Mouse (Mus musculus): ENCODE measurements around the gene Anp32e. TPM values are rescaled to one million over a fixed set of nuclear protein-coding genes. Genes with fewer than 3 reads are reported as not detected.
"Not testable (repeated sequence)": the region's sequence is repeated elsewhere in the genome, so short reads cannot be mapped to it uniquely, and the experiment has no call there.

Gene Anp32e
- total RNA-seq, 2 experiments from 2014 or later, result 78.9 to 80.6 TPM

DNA sequence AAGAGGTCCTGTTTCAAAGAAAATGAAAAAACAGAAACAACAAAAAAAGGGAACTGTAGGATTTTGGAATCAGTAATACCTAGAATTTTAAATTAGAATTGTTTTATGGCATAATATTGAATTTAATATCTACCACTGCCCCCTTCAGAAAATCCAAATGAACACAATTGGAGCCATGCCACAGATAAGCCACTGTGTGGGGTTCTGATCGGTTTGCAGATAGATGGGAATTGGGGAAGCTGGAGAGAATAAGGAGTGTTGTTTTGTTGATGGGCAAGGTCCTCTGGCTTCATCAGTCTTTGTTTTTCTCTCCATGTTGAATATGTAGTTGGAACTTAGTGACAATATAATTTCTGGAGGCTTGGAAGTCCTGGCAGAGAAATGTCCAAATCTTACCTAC lies 5.4 kb downstream of the Anp32e start:
- no peak for TF ChIP-seq CTCF (conservative IDR thresholded peaks at IDR 0.05)
- no peak for DNase-seq (ENCODE audit: low spot score in 2 of 2)
- no peak overlapping the region for H3K4me3 ChIP-seq
- no peak overlapping the region for H3K27ac ChIP-seq

DNA sequence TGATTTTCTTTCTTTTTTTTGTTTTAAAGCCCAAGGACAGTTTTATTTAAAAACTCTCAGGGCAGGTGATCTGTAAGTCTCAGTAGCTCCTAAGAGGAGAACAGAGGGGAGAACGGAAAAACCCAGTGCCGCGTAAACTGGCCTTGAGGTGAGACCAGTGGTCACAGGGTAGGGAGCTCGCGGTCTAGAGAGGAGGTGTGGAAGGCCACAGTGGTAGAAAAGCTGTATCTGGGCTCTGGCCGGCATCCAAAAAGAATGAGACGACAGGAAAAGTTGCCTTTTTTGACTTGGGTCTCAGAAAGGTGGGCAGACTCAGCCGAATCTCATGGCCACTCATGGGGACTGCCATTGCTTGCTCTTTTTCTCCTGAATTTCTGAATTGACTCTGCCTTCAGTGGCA lies 9.2 kb downstream of the Anp32e start:
- no peak for DNase-seq (ENCODE audit: low spot score in 2 of 2)
- Histone ChIP-seq H3K27ac (no peak overlapping the region), H3K4me3 (no peak overlapping the region)
- no peak for TF ChIP-seq CTCF (conservative IDR thresholded peaks at IDR 0.05)

DNA sequence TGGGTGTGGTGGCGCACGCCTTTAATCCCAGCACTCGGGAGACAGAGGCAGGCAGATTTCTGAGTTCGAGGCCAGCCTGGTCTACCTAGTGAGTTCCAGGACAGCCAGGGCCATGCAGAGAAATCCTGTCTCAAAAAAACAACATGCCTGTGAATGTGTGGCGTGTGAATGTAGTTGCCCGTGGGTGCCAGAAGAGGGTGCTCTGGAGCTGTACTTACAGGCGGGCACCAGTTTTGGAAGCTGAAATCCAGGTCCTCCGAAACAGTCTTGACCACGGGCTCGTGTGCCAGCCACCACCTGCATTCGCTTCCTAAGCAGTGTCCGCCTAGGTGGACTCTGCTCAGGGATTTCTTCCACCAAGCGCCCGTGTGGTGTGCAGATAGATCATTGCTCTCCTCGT lies 9.8 kb downstream of the Anp32e start:
- peak; percentile 61 for TF ChIP-seq CTCF (conservative IDR thresholded peaks at IDR 0.05)
- Histone ChIP-seq H3K27ac (no peak overlapping the region), H3K4me3 (no peak overlapping the region)
- DNase-seq (ENCODE audit: low spot score in 2 of 2), result no peak

DNA sequence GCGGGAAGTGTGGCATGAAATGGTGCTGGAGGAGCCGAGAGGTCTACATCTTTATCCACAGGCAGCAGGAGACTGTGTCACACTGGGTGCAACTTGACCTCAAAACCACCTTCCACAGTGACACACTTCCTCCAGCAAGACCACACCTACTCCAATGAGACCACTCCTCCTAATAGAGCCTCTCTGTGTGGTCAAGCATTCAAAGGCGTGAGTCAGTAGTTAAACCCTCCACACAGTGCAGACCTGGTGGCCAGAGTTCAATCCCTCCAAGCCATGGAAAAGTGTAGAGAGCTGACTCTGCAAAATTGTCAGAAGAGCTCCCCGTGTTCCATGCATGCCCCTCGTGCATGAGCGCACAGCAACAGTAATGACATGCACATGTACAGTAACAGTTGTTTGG lies 13.7 kb downstream of the Anp32e start:
- no peak overlapping the region for H3K27ac ChIP-seq
- TF ChIP-seq CTCF (conservative IDR thresholded peaks at IDR 0.05), result no peak
- no peak overlapping the region for H3K4me3 ChIP-seq
- no peak for DNase-seq (ENCODE audit: low spot score in 2 of 2)

DNA sequence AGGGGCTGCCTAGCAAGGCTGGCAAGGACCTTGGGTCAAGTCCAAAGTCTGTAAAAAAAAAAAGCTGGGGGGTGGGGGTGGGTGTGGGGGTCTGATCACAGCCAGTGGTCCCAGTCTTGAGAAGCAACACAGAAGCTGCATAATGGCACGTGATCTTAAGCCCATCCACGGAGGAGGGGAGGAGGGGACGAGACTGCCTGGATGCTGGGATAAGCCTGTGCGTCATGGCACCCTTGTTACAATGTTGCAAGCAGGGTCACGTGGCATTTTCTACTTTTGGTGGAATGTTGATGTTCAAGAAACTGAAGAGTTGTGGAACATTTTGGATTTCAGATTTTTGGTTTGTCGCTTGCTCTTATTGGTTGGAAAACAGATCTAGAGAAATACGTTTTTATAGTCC lies 14.2 kb downstream of the Anp32e start:
- no peak overlapping the region for H3K27ac ChIP-seq
- TF ChIP-seq CTCF (conservative IDR thresholded peaks at IDR 0.05), result no peak
- no peak for DNase-seq (ENCODE audit: low spot score in 2 of 2)
- H3K4me3 ChIP-seq, result no peak overlapping the region

DNA sequence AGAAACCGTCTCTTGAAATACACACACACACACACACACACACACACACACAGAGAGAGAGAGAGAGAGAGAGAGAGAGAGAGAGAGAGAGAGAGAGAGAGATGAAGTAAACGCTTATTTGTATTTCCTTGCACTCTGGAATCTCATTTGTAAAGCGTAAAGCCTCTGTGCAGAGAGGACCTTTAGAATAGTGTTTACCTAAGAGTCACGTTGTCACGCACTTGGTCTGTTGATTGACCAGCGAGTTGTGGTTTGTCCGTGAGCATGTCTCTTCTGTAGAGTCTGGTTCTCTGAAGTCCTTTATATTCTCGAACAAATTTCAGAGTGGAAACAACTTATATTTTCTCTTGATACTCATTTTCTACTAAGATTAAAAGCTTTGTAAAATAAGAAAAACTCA lies 15.7 kb downstream of the Anp32e start:
- no peak for TF ChIP-seq CTCF (conservative IDR thresholded peaks at IDR 0.05)
- Histone ChIP-seq H3K4me3 (no peak overlapping the region), H3K27ac (no peak overlapping the region)
- DNase-seq (ENCODE audit: low spot score in 2 of 2), result no peak

DNA sequence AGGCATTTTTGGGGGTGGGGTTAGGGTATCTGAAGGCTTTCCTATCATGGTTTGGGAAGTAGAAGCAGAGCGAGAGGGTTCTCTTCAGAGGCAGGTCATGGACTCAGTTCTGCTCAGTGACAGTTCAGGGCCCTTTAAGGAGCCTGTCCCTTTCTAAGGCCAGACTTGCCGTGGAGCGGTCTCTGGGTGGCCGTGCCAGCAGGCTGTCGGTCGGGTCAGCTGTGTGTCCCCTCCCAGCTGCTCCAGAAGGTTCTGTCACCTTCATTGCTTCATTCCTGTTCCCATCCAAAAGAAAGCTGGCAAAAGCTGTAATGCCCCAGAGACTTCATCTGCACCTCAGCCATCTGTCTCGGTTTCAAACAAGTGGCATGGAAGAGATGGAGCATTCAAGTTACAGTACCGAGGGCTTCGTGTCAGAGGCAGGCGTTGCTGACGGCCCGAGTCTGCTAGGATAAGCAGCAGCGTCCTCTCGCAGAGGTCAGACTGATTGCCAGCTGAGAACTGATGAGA lies 16.7 kb downstream of the Anp32e start:
- DNase-seq (ENCODE audit: low spot score in 2 of 2), result no peak
- TF ChIP-seq CTCF (conservative IDR thresholded peaks at IDR 0.05), result no peak
- Histone ChIP-seq H3K27ac (no peak overlapping the region), H3K4me3 (no peak overlapping the region)

DNA sequence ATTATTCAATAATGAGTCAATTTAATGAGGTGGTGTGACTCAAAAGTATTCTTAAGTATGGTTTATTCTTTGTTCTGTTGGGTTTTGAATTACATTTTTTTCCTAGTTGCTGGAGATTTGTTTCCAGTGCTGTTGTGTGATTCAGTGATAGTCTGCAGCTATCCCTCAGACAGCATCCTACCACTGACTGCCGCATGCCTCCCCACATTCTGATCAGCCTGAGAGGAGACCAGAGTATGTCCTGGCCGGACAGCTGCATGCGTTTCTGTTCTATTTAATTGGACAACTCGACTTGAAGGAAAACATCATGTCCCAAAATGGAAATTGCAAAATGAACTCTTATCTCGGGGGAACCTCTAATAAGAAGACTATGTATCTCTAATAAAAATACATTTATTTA lies 19.3 kb downstream of the Anp32e start:
- DNase-seq (ENCODE audit: low spot score in 2 of 2), result no peak
- no peak overlapping the region for H3K4me3 ChIP-seq
- no peak overlapping the region for H3K27ac ChIP-seq
- no peak for TF ChIP-seq CTCF (conservative IDR thresholded peaks at IDR 0.05)

DNA sequence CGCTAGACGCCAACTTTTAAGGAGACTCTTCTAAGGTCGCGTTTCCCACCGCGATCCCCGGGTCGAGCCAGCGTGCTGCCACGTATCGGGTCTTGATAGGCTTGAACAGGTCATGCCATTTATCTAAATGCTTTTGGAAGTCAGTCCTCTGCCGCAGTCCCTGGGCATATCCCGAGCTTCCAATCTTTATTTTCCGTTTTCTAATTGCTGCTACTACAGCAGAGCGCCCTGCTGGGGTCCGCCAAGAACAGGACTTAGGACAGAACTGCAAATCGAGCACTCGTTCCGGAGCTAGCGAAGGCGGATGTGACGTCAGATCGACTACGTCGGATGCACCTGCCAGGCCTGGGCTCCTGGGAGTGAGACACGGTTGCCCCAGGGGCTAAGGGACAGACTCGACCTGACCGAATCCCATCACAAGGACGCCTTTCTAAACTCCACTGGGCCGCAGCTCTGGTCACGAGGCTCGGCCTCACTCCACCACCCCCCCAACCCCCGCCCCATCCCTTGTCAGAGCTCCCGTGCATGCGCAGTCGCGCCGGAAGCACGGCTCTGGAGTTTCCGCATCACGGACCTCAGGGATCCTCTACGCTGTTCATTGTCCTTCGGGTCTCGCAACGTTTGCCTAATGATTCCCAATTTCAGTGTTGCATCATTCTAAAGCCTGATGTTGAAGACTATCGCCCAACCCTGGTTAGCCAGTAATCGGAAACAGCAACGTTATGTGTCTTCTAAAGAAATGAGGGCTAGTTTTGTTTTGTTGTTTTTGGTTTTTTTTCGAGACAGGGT lies 21.9 kb downstream of the Anp32e start:
- peak overlapping the region; percentile 99 for H3K27ac ChIP-seq
- TF ChIP-seq CTCF (conservative IDR thresholded peaks at IDR 0.05), result no peak
- H3K4me3 ChIP-seq, result peak overlapping the region; percentile 71
- peak; percentile 87 to 89 for DNase-seq (ENCODE audit: low spot score in 2 of 2)

DNA sequence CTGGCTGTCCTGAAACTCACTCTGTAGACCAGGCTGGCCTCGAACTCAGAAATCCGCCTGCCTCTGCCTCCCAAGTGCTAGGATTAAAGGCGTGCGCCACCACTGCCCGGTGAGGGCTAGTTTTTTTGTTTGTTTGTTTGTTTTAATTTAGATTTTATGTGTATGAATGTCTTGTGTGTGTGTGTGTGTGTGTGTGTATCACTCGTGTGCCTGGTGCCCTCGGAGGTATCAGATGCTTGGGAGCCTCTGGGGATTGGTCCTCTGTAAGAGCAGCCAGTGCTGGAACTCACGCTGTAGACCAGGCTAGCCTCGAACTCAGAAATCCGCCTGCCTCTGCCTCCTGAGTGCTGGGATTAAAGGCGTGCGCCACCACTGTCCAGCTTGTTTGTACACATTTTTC lies 22.5 kb downstream of the Anp32e start:
- not testable (repeated sequence) for DNase-seq (ENCODE audit: low spot score in 2 of 2)
- Histone ChIP-seq H3K27ac (peak overlapping the region; percentile 99), H3K4me3 (peak overlapping the region; percentile 71)

DNA sequence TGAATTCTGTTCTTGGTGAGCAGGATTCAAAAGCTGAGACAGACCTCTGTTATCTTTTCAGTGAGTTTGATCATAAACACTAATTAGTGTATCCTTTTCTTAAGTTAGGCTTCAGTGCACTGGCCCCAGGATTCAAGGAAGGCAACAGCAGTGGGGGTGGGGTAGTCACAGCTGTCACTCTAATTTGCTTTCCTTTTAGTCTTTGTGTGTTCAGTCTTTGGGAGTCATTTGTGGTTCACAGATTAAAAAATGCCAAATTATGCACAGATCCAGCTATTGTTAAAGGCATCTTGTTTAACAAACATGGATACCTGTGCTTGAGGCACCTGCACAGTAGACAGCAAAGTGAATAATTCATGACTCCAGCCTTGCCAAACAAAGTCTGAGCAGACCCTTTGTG lies 24.0 kb downstream of the Anp32e start:
- Histone ChIP-seq H3K4me3 (no peak overlapping the region), H3K27ac (no peak overlapping the region)
- no peak for DNase-seq (ENCODE audit: low spot score in 2 of 2)
- no peak for TF ChIP-seq CTCF (conservative IDR thresholded peaks at IDR 0.05)

DNA sequence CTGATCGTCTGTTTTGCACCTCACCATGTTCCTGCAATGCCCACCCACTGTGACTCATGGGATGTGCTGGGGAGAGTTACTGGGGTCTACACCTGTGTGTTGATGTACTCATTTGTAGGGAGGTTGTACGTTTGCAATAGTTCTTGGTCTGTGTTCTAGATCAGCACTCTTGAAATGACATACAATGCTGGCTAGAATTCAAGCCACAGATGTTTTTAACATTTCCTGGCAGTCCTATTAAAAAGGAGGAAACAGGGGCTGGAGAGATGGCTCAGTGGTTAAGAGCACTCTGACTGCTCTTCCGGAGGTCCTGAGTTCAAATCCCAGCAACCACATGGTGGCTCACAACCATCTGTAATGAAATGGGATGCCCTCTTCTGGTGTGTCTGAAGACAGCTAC lies 24.5 kb downstream of the Anp32e start:
- Histone ChIP-seq H3K4me3 (no peak overlapping the region), H3K27ac (no peak overlapping the region)
- no peak for DNase-seq (ENCODE audit: low spot score in 2 of 2)
- TF ChIP-seq CTCF (conservative IDR thresholded peaks at IDR 0.05), result no peak

DNA sequence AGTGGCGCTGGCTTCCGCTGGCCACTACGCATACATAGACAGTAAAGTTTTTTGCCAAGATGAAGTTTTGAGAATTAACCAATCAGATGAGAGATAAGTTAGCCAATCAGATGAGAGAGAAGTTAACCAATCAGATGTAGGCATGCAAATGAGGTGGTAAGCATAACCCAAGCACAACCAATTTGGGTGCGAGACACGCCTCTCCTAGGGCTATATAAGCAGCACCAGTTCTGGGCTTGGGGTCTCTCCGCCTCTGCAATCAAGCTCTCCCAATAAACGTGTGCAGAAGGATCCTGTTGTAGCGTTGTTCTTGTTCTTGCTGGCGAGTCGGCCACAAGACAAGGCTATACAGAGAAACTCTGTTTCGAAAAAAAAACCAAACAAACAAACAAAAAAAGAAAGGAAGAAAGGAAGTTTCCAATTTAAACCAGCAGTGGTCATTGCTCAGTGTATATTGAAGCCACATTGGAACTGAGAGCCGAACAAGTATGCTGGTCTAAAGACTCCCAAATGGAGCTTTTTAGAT lies 25.7 kb downstream of the Anp32e start:
- H3K4me3 ChIP-seq; DNase-seq (ENCODE audit: low spot score in 2 of 2); H3K27ac ChIP-seq: not testable (repeated sequence)

DNA sequence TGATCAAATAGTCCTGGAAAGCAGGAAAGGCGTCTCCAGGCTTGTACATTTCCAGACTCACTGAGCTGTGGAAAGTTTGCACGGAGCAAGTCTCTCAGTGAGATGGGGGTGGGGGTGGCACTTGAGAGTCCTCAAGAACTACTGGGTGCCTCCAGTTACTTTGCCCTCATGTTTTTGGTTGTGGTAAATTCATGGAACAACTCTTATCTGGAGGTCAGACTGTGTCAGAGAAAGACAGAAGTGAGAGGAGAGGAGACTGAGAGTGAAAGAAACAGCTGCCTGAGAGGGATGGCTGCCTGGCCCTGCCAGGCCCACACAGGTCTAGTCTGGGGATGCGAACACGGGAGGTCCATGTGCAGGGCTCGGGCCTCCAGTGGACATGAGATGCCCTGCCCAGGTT lies 26.3 kb downstream of the Anp32e start:
- no peak for DNase-seq (ENCODE audit: low spot score in 2 of 2)
- TF ChIP-seq CTCF (conservative IDR thresholded peaks at IDR 0.05), result no peak
- no peak overlapping the region for H3K4me3 ChIP-seq
- no peak overlapping the region for H3K27ac ChIP-seq
